Mouse (Mus musculus) megakaryocyte, adult 5-6 weeks (primary cell): ENCODE data around the gene Olfr218. TPM values are rescaled to one million over a fixed set of nuclear protein-coding genes. Genes with fewer than 3 reads are reported as not detected.

Source experiments
- ATAC-seq: 2 replicates; pipeline ENCODE4 v1.8.0; 2016; ENCODE audit warnings: mild to moderate bottlenecking, inconsistent platforms; ENCODE audit not compliant: poor library complexity, severe bottlenecking
- total RNA-seq, 2 experiments: library from RNA; stranded (forward) in 1 of 2; stranded (reverse) in 1 of 2; fragments of 153-499, 151-499 nt in 1 of 2; fragments of 221-1000, 200-1000 nt in 1 of 2; gene quantifications; 2 replicates each; pipeline versions ENCODE4 v1.2.3 to v1.2.4; 2015 to 2017

Gene Olfr218
- total RNA-seq (2015) = not detected in 2 replicates
- not detected in 2 replicates for total RNA-seq (2017)

DNA sequence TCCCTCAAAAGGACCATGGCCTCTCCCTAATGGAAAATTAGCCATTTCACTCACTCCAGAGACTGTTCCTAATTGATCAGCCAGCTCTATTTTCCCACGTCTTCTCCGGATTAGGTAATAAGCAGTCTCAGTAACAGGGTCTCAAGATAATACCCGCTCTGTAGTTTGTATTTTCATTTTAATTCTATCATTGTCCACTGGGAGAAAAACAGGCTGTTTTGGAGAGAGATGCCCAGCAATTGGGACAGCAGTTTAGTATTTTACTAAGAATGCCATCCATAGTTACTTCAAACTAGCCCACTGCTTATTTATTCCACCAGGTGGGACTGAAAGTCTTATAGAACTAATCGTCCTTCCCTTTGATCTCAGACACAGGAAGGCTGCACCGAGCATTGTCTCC is at the start of gene Olfr218:
Olfr218 (plus strand) TSS at position 301 of the 400 bp plus-strand sequence.
- ATAC-seq = no peak

DNA sequence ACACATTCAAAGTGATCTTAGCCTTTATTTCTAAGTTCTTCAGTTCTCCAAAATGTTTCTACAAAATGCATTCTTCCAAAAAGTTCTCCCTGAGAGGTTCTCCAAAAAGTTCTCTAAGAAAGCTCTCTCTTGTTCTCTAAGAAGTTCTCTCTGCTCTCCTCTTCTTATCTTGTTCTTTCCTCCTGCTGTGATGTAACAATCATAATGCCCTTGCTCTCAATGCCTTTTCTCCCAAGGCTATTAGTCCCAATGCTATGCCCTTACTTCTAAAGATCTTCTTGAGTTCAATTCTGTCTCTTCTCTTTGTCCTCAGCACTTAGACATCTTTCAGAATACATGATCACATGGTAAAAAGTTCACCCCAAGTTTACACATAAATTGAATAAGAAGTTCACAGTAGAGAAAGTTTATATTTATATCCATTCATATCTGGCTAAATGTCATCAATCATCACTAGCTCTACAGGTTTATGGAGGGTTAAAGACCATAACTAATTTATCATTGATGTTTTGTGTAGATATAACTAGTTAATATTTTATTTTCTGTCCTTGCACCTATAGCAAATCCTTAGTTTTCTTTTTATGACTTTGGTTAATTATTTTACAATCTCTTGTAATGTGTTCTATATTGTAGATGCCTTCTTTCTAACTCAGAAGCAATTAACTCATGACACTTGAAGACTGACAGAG is 23.3 kb upstream of the Olfr218 start:
- no peak for ATAC-seq

DNA sequence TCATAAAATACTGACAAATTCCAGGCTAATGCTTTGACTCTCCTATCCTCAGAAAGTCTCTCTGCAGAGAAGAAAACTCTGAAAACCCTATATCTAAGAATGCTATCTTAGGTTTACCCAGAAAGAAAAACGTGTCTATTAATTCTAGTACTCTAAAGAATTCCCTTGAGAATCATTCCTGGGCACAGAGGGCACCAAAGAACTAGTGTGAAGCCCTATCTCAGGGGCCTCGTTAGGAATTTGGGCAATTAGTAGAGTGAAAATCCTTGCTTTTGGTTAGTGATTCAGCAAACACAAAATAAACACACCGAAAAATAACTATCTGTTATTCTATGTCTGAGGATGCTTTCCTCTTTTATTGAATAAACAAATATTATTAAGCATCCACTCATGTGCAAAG is 7.1 kb upstream of the Olfr218 start, which contains the start of gene Olfr1406:
Olfr1406 (minus strand) TSS at position 101 of the 400 bp plus-strand sequence.
- no peak for ATAC-seq

DNA sequence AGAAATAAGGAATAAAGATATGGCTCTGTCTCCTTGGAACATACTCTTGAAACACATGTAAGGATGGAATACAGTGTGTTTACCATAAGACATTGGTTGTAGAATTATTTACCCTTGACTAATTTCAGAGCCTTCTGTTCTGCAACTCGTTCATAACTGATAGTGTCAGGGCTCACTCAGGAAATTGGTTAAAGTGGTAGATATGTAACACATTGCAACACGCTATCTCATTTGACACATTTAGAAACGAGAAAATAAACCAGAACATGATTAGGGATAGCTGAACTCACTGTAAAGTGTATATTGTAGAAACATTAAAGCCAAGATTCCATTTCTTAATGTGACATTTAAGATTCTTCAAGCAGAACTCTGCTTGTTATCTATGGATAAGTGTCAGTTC is 5.5 kb upstream of the Olfr218 start:
- 0 out of 2 replicates have a peak, but pooled peaks have one; percentile 35 for ATAC-seq

DNA sequence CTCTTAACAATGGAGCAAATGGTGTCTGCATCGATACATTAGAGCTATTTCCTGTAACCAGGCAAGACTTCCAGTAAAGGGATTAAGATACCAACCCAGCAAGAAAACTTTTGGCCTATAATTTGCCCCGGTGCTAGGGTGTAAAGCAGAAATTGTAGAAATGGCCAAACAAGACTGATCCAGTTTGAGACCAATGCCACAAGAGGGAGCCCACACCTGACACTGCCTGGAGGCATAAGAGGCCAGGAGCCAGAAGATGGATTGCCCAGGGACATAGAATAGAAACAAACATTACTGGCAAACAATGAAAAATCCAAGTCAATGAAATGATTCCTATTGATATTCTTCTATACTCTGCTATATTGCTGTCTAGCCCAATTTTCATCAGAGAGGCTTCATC is 1.2 kb upstream of the Olfr218 start:
- no peak; the same call in 1 of the 2 replicates for ATAC-seq

DNA sequence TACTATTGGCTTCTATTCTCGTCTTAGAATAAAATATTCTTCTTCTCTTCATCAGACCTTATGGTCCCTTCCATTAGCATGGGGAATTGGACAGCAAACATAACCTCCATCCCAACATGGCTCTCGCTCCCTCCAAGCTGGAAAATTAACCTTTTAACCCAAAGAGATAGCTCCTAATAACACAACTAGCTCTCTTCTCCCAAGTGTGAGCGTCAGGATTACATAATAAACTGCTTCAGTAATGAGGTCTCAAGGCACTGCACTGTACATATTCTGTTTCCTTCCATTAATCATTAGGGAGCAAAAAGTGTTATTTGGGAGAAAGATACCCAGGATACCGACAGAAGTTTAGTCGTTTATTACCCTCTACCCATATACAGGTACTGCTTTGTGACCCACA is 14.5 kb downstream of the Olfr218 start, which contains the start of gene Olfr1404:
Olfr1404 (plus strand) TSS at position 301 of the 400 bp plus-strand sequence.
- ATAC-seq = no peak

DNA sequence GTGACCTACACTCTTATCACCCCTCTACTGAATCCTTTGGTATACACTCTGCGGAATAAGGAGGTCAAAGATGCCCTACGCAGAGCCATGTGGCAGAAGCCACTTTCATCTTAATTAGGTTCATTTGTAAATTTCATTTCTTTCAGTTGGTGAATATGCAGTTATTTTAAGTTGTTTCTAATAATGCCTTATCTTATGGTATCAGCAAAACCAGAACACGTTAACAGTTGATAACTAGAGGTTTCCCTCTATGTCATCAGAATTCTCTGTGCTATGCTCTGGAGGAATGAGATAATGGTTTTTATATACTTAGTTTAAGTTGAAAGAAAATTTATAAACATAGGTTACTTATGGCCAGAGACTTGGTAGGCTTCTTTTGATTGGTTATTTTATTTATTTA is 18.9 kb downstream of the Olfr218 start:
- ATAC-seq = no peak

DNA sequence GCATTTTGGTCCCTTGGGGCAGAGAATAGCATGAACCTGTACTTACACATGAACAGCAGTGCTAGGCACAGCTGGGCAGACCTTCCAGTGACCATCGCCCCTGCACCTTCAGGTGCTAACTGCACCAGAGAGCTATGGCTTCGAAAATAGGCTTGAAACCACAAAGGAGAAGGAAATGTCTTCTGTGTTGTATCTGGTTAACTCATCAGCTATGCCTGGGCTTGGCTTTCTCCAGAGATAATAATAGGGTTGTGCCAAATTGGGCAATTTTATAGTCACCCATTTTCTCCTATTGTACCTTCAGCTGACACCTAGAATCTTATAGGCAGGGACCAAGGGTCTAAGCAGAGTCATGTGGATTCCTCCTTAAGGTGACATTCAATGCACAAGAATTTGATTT is 29.5 kb downstream of the Olfr218 start, which contains the start of gene Fcer1a:
Fcer1a (minus strand) TSS at position 134 of the 400 bp plus-strand sequence.
- ATAC-seq = peak; percentile 77

DNA sequence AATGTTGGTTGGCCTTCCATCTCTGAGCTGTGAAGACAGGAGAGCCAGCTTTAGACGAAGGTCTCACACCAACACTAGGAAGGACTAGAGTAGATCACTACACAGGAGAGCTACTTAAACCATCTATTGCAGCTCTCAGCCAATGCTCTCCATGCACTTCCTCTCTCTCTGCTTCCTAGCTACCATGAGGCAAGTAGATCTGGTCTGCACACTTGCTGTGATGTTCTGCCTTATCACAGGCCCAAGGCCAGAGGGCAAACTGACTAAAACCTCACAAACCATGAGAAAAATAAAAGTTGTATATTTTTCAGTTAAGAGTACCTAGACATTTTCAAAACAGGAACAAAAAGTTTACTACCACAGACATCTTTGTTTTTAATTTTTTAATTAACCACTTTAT is 39.4 kb downstream of the Olfr218 start:
- peak; percentile 47; the same call in 1 of the 2 replicates for ATAC-seq

DNA sequence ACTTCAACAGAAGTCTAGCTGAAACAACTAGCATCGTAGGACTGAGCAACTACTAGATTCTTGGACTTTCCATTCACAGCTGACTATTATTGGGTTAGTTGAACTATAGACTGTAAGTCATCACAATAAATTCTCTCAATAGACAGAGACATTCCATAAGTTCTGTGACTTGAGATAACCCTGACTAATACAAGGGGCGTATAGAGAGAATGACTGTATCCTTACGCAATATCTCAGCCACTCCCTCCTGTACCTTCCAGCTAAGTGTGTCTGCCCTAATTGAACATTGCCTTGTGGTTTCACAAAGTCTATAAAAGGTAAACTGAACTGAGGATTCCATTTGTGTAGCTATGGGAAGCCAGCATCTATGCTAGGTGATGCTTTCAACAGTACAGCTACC is 52.3 kb downstream of the Olfr218 start:
- ATAC-seq = no peak

Other genes starting within 250 kb of the Olfr218 start
- gene Olfr16, start 247.4 kb upstream of the Olfr218 start, total RNA-seq (2015) = not detected in 2 replicates
- gene Olfr16, start 247.4 kb upstream of the Olfr218 start, total RNA-seq (2017) = not detected in 2 replicates
- not detected in 2 replicates for gene Olfr1408, start 60.4 kb upstream of the Olfr218 start, total RNA-seq (2015)
- not detected in 2 replicates for gene Olfr1408, start 60.4 kb upstream of the Olfr218 start, total RNA-seq (2017)
- gene Olfr1406, start 7.2 kb upstream of the Olfr218 start, total RNA-seq (2015) = not detected in 2 replicates
- not detected in 2 replicates for gene Olfr1406, start 7.2 kb upstream of the Olfr218 start, total RNA-seq (2017)
- gene Olfr1404, start 14.6 kb downstream of the Olfr218 start, total RNA-seq (2015) = not detected in 2 replicates
- not detected in 2 replicates for gene Olfr1404, start 14.6 kb downstream of the Olfr218 start, total RNA-seq (2017)
- 93.0 and 93.6 TPM in 2 replicates for gene Fcer1a, start 29.4 kb downstream of the Olfr218 start, total RNA-seq (2015)
- 38.5 and 59.0 TPM in 2 replicates for gene Fcer1a, start 29.4 kb downstream of the Olfr218 start, total RNA-seq (2017)
- not detected in 2 replicates for gene Olfr418, start 68.2 kb downstream of the Olfr218 start, total RNA-seq (2015)
- not detected in 2 replicates for gene Olfr418, start 68.2 kb downstream of the Olfr218 start, total RNA-seq (2017)
- gene Mptx2, start 80.0 kb downstream of the Olfr218 start, total RNA-seq (2015) = not detected in 2 replicates
- gene Mptx2, start 80.0 kb downstream of the Olfr218 start, total RNA-seq (2017) = not detected in 2 replicates
- 1.0 and 1.8 TPM in 2 replicates for gene Ackr1, start 135.9 kb downstream of the Olfr218 start, total RNA-seq (2015)
- 0.40 and 1.0 TPM in 2 replicates for gene Ackr1, start 135.9 kb downstream of the Olfr218 start, total RNA-seq (2017)
- 56.4 and 68.1 TPM in 2 replicates for gene Aim2, start 153.1 kb downstream of the Olfr218 start, total RNA-seq (2015)
- gene Aim2, start 153.1 kb downstream of the Olfr218 start, total RNA-seq (2017) = 91.8 and 109 TPM in 2 replicates
- gene Cadm3, start 169.9 kb downstream of the Olfr218 start, total RNA-seq (2015) = 1.5 and 2.1 TPM in 2 replicates
- gene Cadm3, start 169.9 kb downstream of the Olfr218 start, total RNA-seq (2017) = 0.51 and 5.2 TPM in 2 replicates